Mouse (Mus musculus): ENCODE measurements around the gene Parp9.

DNA sequence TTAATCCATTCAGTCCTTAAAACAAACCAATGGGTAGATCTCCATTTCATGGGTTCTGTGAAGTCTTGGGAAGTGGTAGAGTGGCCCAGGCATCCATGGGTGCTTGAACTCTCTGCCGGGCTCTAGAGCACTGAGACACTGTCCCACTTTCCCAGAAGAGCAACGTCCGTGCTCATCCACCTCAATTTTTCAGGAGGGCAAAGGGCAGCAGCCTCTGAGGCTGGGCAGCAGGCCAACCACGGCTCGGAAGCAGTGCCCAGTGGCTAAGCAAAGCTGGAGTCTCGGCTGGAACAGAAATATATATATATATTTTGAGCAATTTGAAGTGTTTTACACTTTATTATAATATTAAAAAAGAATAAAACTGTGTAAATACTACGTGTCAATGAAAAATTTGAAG, 31.4 kb upstream of the Parp9 start:
- TF ChIP-seq POLR2A (IDR thresholded peaks at IDR 0.05; ENCODE audit: extremely low read depth, insufficient read depth, low read length) (no peak), CTCF (IDR thresholded peaks at IDR 0.05; ENCODE audit: low read depth, low read length) (no peak)
